Mouse (Mus musculus): ENCODE data around the gene B9d2.
A peak's percentile ranks its signal among the peaks of the same experiment; 100 is the strongest.

Gene B9d2

GRCm38 (mm10) chr7:25680514-25681258, at the start of gene B9d2:
B9d2 (plus strand) TSS chr7:25680780.
- DNase-seq (ENCODE audit: low spot score in 2 of 2), result peak; percentile 94 to 98

DNA sequence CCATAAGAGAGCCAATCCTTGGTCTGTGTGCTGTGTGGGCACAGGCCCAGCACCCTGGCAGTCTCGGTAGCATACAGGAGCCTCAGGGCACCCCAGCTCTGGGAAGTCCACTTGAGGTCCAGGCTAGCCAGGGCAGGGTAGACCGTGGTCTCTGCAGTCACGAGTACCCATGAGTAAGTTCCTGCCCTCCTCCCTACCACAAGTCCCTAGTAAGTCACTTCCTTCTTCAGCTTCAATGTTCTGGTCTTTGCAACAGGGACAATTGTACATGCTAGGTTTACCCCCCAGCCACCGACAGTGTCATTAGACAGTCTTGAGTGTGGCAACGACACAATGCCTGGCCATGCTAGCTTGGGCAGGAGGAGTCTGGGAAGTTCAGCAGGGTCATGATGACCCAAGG, 47.9 kb upstream of the B9d2 start:
- no peak for DNase-seq (ENCODE audit: low spot score in 2 of 2)

DNA sequence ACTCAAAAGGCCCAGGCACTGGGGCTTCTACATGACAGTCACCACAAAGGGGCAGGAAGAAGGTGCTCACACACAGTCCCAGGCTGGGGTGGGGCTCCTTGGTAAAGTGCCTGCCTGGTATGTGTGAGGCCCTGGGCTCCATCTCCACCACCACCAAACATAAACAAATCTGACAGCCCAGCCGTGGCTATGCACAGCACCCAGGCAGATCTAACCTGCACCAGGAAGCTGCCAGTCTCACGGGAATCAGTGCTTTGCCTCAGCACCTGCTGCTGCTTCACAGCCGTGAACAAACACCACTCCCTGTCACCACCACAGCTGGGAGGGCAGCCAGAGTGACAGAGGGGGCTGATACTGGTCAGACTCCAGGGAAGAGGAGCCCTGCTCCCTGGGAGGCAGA, 44.2 kb upstream of the B9d2 start:
- DNase-seq (ENCODE audit: low spot score in 2 of 2), result peak in 1 of 2 experiments; percentile 43

DNA sequence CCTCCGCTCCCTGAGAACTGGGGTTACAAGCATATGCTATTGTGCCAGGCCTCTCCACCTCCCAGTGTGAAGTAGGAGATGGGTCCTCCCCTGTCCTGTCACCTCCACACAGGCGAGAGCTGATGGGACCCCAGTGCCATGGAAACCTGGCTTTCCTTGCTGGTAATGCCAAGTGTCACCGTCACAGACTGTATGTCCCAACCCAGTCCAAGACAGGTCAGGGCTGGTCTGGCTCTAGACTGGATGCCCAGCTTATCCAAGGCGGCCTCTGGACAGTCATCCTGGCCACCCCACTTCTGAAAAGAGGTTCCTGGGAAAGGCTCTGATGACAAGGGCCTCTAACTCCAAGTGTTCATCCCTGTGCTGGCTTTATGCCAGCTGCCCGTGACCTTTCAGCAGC, 43.5 kb upstream of the B9d2 start:
- DNase-seq (ENCODE audit: low spot score in 2 of 2), result no peak

- DNase-seq (ENCODE audit: low spot score in 2 of 2), result no peak
These were observed 40.8 kb upstream of the B9d2 start for GRCm38 (mm10) chr7:25639754-25640153.

- no peak for DNase-seq (ENCODE audit: low spot score in 2 of 2)
These were observed 36.4 kb upstream of the B9d2 start for GRCm38 (mm10) chr7:25644136-25644535.

DNA sequence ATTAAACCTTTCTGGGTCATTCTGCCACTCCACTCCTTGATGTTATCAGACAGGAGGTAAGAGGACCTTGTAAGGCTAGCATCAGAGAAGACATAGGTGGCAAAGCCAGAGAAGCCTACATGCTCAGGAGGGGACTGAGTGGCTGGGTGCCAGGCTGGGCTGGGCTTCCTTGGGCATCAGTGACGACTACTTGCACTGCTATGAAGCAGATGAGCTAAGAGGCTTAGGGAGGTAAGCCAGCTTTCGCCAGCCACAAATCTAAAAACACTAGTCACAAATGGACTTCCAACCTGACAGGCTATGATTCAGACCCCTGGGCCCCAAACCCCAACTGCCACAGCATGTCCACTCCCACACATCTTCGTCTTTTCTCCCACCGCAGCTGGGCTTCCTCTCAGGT, 35.9 kb upstream of the B9d2 start:
- DNase-seq (ENCODE audit: low spot score in 2 of 2), result no peak

DNA sequence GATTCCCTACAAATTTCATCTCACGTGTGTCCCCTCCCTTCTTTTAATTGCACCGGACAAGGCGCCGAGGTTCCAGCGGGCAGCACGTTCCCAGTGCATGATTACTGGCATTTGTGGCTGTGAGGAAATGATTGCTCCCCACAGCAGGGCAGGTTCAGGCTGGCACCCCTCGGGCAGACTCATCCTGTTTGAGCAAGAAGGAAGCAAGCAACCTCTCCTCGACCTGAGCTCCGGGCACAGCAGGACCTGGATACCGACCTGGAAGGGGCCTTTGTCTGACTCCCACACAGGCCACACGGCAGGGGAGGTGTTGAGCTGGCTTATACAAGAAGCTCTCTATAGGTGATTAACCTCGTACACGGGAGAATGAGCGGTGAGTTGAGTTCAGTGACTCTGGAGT, 35.5 kb upstream of the B9d2 start:
- peak in 1 of 2 experiments; percentile 33 for DNase-seq (ENCODE audit: low spot score in 2 of 2)

GRCm38 (mm10) chr7:25647574-25648123, 32.9 kb upstream of the B9d2 start:
- peak; percentile 75 to 83 for DNase-seq (ENCODE audit: low spot score in 2 of 2)

GRCm38 (mm10) chr7:25649839-25650238, 30.7 kb upstream of the B9d2 start:
- DNase-seq (ENCODE audit: low spot score in 2 of 2), result no peak

DNA sequence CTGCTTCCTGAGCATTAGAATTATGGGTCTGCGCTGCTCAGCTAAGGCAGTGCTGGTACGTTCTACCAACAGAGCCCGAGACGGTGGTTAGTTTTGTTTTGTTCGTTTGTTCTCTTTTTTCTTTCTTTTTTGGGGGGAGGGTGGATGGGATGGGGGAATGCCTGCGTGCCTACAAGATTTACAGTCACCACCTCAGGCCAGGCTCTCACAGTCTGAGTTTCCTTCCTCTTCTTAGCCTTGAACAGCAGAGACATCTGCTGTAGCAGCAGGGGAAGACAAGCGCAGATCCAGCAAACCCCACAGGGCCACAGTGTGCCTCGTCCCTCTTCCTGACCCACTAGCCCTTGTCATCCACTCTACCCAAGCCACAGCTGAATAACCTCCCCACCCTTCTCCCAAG, 29.3 kb upstream of the B9d2 start:
- DNase-seq (ENCODE audit: low spot score in 2 of 2), result peak in 1 of 2 experiments; percentile 42

DNA sequence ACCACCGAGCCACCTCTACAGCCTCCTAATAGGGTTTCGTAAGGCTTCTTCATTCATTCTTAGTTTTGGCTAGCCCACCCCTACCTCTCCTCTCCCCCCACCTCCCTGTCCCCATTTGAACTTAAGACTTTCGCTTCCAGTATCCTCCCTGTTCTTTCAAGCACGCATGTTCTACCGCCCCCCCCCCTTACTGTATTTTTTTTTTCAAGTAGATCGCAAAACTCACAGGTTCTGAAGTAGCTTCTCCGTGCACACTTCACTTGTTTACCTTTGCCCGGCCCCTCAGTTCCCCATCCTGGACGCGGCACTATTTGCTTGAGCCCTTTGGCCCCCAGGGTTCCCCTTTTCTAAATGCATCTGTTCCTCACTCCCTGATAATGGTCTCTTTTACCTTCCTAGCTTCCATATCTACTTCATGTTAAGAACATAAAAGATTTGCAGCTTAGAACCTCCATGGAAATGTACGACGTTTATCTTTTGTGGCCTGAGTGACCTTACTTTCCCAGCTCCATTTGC, 28.3 kb upstream of the B9d2 start:
- no peak for DNase-seq (ENCODE audit: low spot score in 2 of 2)

DNA sequence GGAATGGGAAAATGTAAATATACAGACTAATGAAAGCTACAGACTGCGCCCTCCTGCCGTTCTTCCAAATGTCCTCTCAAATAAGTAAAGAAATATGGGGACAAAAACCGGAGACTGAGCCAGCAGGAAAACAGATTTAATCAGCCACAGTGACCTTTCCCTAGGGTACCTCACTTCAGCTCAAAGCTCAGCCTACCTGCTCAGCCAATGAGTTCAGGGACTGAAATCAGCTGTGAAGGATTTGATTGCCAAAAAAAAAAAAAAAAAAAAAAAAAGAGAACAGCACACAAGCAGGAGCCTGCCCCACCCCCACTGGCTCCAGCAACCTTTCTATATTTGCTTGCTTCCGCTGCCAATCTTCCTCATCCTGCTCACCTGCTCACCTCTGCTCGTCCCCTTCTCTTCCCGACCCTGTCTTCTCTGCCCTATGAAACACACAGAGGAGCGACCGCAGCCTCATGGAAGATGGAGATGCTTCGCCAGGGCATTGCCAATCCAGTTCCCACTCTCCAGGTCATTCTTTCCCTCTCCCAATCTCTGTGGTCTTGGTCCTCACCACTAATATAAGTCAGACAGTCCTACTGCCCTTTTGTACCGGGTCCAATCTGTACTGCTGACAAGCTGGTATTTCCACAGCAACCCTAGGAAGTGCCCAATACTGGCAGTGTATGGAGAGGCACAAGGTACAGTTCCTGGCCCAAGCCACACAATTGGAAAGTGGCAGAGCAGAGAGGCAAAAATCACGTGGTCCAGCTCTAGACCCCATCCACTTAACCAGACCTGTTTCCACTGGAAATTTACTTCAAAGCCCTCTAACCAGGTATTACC, 24.8 kb upstream of the B9d2 start:
- no peak for DNase-seq (ENCODE audit: low spot score in 2 of 2)

DNA sequence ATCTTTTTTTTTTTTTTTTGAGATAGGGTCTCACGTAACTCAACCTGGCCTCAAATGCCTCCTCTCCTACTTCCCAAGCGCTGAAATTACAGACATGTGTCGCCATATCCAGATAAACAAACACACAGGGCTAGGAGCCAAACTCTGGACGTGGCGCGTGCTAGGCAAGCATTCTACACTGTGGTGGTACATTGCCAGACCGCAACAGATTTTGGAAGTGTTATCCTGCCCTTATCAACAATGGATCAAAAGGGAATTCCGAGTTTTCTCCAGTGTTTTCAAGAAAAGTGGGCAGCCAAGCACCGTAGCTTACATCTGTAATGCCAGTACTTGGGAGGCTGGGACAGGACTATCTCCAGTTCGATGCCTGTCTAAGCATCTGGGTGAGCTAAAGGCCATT, 22.8 kb upstream of the B9d2 start:
- DNase-seq (ENCODE audit: low spot score in 2 of 2), result no peak

DNA sequence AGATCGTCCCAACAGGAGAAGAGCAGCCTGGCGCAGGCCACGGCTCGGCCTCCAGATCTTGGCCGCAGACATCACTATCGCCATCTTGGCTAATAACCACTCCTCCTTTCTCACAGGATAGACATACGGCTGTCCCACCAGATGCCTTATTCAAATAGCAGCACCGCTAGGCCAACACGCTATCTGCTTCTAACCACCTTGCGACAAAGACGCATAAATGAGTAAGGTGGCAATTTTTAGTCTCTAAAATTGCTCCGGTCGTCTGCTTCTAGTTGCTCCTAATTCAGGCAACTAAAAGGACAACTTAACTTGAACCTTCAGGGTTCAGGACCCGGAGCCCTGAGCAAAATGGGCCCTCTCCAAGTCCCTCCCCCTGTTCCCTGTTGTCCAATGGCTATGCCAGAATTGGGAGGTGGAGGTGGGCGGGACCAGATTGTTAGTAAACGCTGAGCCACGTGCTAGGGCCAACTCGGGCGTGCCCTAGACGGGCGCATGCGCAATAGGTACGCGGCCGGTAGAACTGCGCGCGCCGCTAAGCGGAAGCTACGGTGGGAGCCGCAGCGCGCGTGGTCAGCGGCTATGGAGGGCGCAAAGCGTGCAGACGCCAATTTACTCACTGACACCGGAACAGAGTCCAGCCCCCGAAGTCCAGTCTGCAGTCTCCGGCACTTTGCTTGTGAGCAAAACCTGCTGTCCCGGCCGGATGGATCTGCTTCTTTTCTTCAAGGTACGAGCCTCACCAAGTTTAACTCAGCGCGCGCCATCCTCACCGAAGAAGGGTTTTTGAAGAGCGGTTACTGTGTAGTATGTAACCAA, 21.7 kb upstream of the B9d2 start, which contains the start of the genes Bckdha and Exosc5:
Gene Bckdha, minus strand, starts transcription at position 325 of the 816 bp plus-strand sequence.
Gene Exosc5, plus strand, starts transcription at position 508 of the 816 bp plus-strand sequence.
- DNase-seq (ENCODE audit: low spot score in 2 of 2), result peak; percentile 97 to 99

GRCm38 (mm10) chr7:25666381-25666780, 14.2 kb upstream of the B9d2 start:
- no peak for DNase-seq (ENCODE audit: low spot score in 2 of 2)

DNA sequence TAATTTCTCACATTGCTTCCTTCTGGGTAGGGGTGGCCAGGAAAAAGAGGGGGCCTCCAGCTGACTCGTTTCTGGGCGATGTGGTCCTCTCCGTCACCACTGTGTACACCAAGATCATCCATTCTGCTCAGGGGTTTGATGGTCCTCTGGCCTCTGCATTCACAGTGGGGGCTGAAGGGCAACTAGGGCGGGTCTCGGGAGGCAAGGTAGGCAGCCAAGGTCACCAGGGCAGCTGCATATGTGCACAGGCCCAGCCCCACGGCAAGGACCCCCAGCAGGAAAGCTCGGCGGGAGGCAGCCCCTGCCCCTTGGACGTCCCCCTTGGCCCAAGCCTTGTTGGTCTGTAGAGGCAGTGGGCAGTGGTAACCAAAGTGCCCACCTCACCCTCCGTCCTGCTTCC, 11.4 kb upstream of the B9d2 start:
- DNase-seq (ENCODE audit: low spot score in 2 of 2), result no peak

- DNase-seq (ENCODE audit: low spot score in 2 of 2), result no peak
These were observed 10.9 kb upstream of the B9d2 start for GRCm38 (mm10) chr7:25669631-25670030.

GRCm38 (mm10) chr7:25670096-25670495, 10.5 kb upstream of the B9d2 start:
- DNase-seq (ENCODE audit: low spot score in 2 of 2), result no peak

DNA sequence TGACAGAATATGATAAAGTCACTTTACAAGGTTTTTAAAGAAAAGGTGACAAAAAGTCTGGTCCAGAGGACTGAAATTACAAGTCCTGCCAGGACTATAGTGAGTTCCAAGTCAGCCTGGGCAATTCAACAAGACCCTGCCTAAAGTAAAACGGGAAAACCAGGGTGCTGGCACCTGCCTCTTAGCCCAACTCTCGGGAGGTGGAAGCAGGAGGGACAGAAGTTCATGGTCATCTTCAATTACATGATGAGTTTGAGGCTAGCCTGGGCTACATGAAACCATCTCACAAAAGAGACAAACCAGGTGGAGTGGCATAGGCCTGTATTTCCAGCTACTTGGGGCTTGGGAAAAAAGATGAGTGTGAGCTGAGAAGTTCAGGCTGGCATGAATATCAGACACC, 8.9 kb upstream of the B9d2 start:
- DNase-seq (ENCODE audit: low spot score in 2 of 2), result no peak

DNA sequence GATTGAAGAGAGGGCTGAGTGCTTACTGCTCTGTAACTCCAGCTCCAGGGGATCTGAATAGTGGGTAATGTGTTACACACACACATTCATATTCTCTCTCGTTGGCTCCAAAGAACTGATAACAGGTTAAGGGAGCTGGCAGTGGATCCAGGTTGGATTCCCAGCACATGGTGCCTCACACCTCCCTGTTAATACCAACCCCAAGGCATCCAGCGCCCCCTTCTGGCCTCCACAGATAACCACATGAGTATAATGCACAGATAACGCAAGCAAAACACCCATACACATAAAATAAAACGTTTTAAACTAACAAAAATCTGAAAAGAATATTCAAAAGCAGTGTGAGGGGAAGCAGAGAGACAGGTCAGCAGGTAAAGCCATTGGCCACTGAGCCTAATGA, 8.1 kb upstream of the B9d2 start:
- no peak for DNase-seq (ENCODE audit: low spot score in 2 of 2)

GRCm38 (mm10) chr7:25674297-25674696, 6.3 kb upstream of the B9d2 start:
- no peak for DNase-seq (ENCODE audit: low spot score in 2 of 2)
